Mouse (Mus musculus) myocyte (in vitro differentiated cells): ENCODE measurements around the gene Fkbp5. TPM values are rescaled to one million over a fixed set of nuclear protein-coding genes. Genes with fewer than 3 reads are reported as not detected.
A peak's percentile ranks its signal among the peaks of the same experiment; 100 is the strongest.

Source experiments
- H3K27me3 ChIP-seq: one replicate; pipeline ENCODE4 v1.6.1; 2011; ENCODE audit not compliant: control insufficient read depth, insufficient read depth, insufficient read length
- H3K36me3 ChIP-seq: one replicate; pipeline ENCODE4 v1.6.1; 2011; ENCODE audit not compliant: control insufficient read depth, insufficient read depth
- H3K4me2 ChIP-seq: one replicate; pipeline ENCODE4 v1.6.1; 2011; ENCODE audit warnings: low read depth, control low read depth
- H3K4me3 ChIP-seq: one replicate; pipeline ENCODE4 v1.5.1; 2011; ENCODE audit warnings: mild to moderate bottlenecking, control low read depth, moderate library complexity
- H3K79me2 ChIP-seq: one replicate; pipeline ENCODE4 v1.6.1; 2011; ENCODE audit not compliant: control insufficient read depth, insufficient read depth
- H3ac ChIP-seq: one replicate; pipeline ENCODE4 v1.6.1; 2011; ENCODE audit not compliant: control insufficient read depth, insufficient read length
- CEBPB ChIP-seq: IDR thresholded peaks from 2 replicates; pipeline ENCODE4 v1.6.1; 2011; ENCODE audit warnings: mild to moderate bottlenecking, moderate library complexity; ENCODE audit not compliant: poor library complexity, insufficient read depth, severe bottlenecking
- E2F4 ChIP-seq: IDR thresholded peaks from one replicate; pipeline ENCODE4 v1.6.1; 2011; ENCODE audit warnings: mild to moderate bottlenecking, control low read depth, moderate library complexity; ENCODE audit not compliant: insufficient read depth
- MAX ChIP-seq: IDR thresholded peaks from one replicate; pipeline ENCODE4 v1.6.1; 2011; ENCODE audit warnings: low read depth, mild to moderate bottlenecking, control low read depth
- MYOD1 ChIP-seq, 3 experiments: IDR thresholded peaks; one replicate each; pipeline ENCODE4 v1.6.1; 2011; ENCODE audit warnings: control low read depth in 2 of 3, low read depth in 2 of 3, mild to moderate bottlenecking in 2 of 3, moderate library complexity in 1 of 3; ENCODE audit not compliant: insufficient read length in 2 of 3, control insufficient read depth in 1 of 3
- MYOG ChIP-seq, 3 experiments: IDR thresholded peaks; one replicate each; pipeline ENCODE4 v1.6.1; 2011; ENCODE audit warnings: control low read depth in 2 of 3, low read depth in 2 of 3, mild to moderate bottlenecking in 2 of 3; ENCODE audit not compliant: insufficient read length in 2 of 3, control insufficient read depth in 1 of 3, insufficient read depth in 1 of 3
- POLR2A ChIP-seq: IDR thresholded peaks from one replicate; pipeline ENCODE4 v1.6.1; 2011; ENCODE audit warnings: low read depth, mild to moderate bottlenecking, control low read depth, moderate library complexity; ENCODE audit not compliant: insufficient read length
- POLR2AphosphoS2 ChIP-seq: IDR thresholded peaks from one replicate; pipeline ENCODE4 v1.6.1; 2011; ENCODE audit warnings: low read depth, control low read depth; ENCODE audit not compliant: insufficient read length
- REST ChIP-seq: IDR thresholded peaks from one replicate; pipeline ENCODE4 v1.6.1; 2011; ENCODE audit warnings: mild to moderate bottlenecking, control low read depth, moderate library complexity; ENCODE audit not compliant: insufficient read depth, insufficient read length
- SRF ChIP-seq: IDR thresholded peaks from one replicate; pipeline ENCODE4 v1.6.1; 2011; ENCODE audit warnings: low read depth; ENCODE audit not compliant: control insufficient read depth, insufficient read length
- TCF12 ChIP-seq: IDR thresholded peaks from one replicate; pipeline ENCODE4 v1.6.1; 2011; ENCODE audit warnings: mild to moderate bottlenecking, control low read depth; ENCODE audit not compliant: poor library complexity, insufficient read depth, severe bottlenecking
- TCF3 ChIP-seq: IDR thresholded peaks from one replicate; pipeline ENCODE4 v1.6.1; 2011; ENCODE audit warnings: low read depth, control low read depth; ENCODE audit not compliant: insufficient read length
- USF1 ChIP-seq: IDR thresholded peaks from one replicate; pipeline ENCODE4 v1.6.1; 2011; ENCODE audit warnings: low read depth, mild to moderate bottlenecking, control low read depth, moderate library complexity
- polyA plus RNA-seq: library from polyadenylated mRNA; unstranded; fragments of >200 nt; fragmentation: generic; extraction: Trizol; gene quantifications from one replicate; pipeline ENCODE4 v1.2.1, GENCODE M21; 2012; ENCODE audit warnings: missing spikeins

Fkbp5 gene
- polyA plus RNA-seq, 1 experiment: 11.6 TPM

- Histone ChIP-seq H3K4me3 (no peak overlapping the region), H3ac (no peak overlapping the region), H3K36me3 (peaks cover 2% of the 10 kb centered on the region), H3K27me3 (no peaks in the 10 kb centered on the region), H3K4me2 (no peak overlapping the region), H3K79me2 (no peaks in the 10 kb centered on the region)
- TF ChIP-seq TCF12: no peak
- TF ChIP-seq POLR2AphosphoS2: no peak
- no peak for TF ChIP-seq REST
- no peak for TF ChIP-seq POLR2A
- no peak for TF ChIP-seq MYOG (IDR thresholded peaks at IDR 0.05; ENCODE audit: control insufficient read depth in 1 of 3, insufficient read depth in 1 of 3, insufficient read length in 2 of 3, low read depth in 2 of 3)
- no peak for TF ChIP-seq SRF
Measured at GRCm38 (mm10) chr17:28428474-28429258, 88.7 kb downstream of the Fkbp5 start.

DNA sequence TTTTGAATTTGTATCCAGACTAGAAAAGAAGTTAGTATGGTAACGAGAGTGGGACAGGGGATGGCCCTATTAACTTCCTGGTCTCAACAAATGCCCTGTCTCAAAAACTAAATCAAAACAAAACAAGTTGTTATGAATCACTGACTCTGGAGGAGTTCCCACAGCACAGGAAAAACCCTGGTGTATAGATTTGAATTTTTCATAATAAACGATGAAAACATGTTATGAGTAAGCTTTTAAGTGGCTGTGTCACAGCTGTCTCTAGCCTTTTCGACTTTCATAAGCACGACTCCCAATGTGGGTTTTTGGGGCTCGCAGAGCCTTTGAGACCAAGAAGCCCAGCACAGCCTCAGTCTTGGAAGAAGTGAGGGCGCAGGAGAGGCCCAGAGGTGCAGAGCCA, 89.7 kb downstream of the Fkbp5 start:
- Histone ChIP-seq H3K79me2 (no peaks in the 10 kb centered on the region), H3K27me3 (no peaks in the 10 kb centered on the region), H3K4me3 (no peak overlapping the region), H3K4me2 (no peak overlapping the region), H3ac (no peak overlapping the region), H3K36me3 (peaks cover 2% of the 10 kb centered on the region)
- TF ChIP-seq MYOD1 (IDR thresholded peaks at IDR 0.05; ENCODE audit: control insufficient read depth in 1 of 3, insufficient read length in 2 of 3, low read depth in 2 of 3) (no peak), POLR2A (no peak), E2F4 (no peak), REST (no peak)

DNA sequence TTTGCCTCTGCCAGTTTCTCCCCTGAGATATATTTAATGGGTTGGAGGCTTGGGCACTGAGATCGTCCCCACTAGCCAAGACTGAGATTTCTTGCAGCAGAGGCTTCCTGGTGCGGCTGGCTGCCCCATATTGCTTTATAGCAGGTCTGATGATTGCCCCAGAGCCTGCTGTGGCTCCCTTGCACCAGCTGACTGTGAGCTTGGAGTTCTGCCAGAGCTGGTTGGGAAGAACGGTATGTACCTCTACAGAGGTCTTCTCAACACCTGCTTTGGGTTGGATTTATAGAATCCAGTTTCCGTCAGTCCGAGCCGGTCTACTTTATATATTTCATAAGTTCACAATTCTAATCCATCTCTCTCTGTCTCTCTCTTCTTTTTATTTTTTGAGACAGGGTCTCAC, 93.0 kb downstream of the Fkbp5 start:
- H3K79me2 ChIP-seq: no peaks in the 10 kb centered on the region
- TF ChIP-seq TCF3 (no peak), TCF12 (no peak), REST (no peak), MYOG (IDR thresholded peaks at IDR 0.05; ENCODE audit: control insufficient read depth in 1 of 3, insufficient read depth in 1 of 3, insufficient read length in 2 of 3, low read depth in 2 of 3) (no peak), E2F4 (no peak), CEBPB (no peak), SRF (no peak)
- no peaks in the 10 kb centered on the region for H3K27me3 ChIP-seq
- no peak overlapping the region for H3K4me3 ChIP-seq
- H3K4me2 ChIP-seq: no peak overlapping the region
- H3ac ChIP-seq: no peak overlapping the region
- H3K36me3 ChIP-seq: peaks cover 2% of the 10 kb centered on the region

DNA sequence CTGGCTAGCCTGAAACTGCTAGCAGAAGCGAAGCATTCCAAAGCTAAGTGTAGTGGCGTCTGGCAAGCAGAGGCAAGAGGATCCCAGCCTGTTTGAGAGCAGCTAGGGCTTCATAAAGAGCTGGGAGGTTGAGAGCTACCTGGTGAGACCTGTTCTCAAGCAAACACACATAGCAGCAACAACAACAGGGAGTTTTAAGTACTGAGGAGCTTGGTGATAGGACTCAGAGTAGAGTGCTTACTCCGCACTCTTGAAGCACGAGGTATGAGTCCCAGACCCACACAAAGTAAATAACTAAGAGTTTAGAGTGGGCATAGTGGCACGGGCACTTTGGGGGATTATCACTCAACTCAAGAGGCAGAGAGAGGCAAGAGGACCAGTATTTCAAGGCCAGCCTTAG, 96.3 kb downstream of the Fkbp5 start:
- Histone ChIP-seq H3K36me3 (no peaks in the 10 kb centered on the region), H3K27me3 (no peaks in the 10 kb centered on the region), H3K4me3 (no peak overlapping the region), H3ac (no peak overlapping the region), H3K79me2 (no peaks in the 10 kb centered on the region), H3K4me2 (peak overlapping the region; percentile 76)
- TF ChIP-seq MAX (no peak), POLR2AphosphoS2 (no peak), USF1 (no peak), POLR2A (no peak), E2F4 (no peak), MYOD1 (IDR thresholded peaks at IDR 0.05; ENCODE audit: control insufficient read depth in 1 of 3, insufficient read length in 2 of 3, low read depth in 2 of 3) (no peak), SRF (no peak), REST (no peak), TCF3 (no peak), TCF12 (no peak), MYOG (IDR thresholded peaks at IDR 0.05; ENCODE audit: control insufficient read depth in 1 of 3, insufficient read depth in 1 of 3, insufficient read length in 2 of 3, low read depth in 2 of 3) (no peak), CEBPB (no peak)

- no peak for TF ChIP-seq MYOG (IDR thresholded peaks at IDR 0.05; ENCODE audit: control insufficient read depth in 1 of 3, insufficient read depth in 1 of 3, insufficient read length in 2 of 3, low read depth in 2 of 3)
- TF ChIP-seq SRF: no peak
- no peak for TF ChIP-seq POLR2AphosphoS2
- no peaks in the 10 kb centered on the region for H3K36me3 ChIP-seq
- peak overlapping the region; percentile 76 for H3K4me2 ChIP-seq
- no peak overlapping the region for H3ac ChIP-seq
- H3K27me3 ChIP-seq: no peaks in the 10 kb centered on the region
- H3K79me2 ChIP-seq: no peaks in the 10 kb centered on the region
- no peak overlapping the region for H3K4me3 ChIP-seq
Measured at GRCm38 (mm10) chr17:28420229-28421051, 96.9 kb downstream of the Fkbp5 start.
